Mouse (Mus musculus): ENCODE measurements around the gene Cdkn2a.

GRCm38 (mm10) chr4:89308001-89308400 lies 13.5 kb upstream of the Cdkn2a start:
- TF ChIP-seq CTCF (IDR thresholded peaks at IDR 0.05; ENCODE audit: extremely low read depth, insufficient read depth, low read length) (no peak), POLR2A (IDR thresholded peaks at IDR 0.05; ENCODE audit: extremely low read depth, insufficient read depth, low read length) (no peak)
